Mouse (Mus musculus) lung, postnatal 0 days (tissue): ENCODE results near the gene Pgr15l. TPM values are rescaled to one million over a fixed set of nuclear protein-coding genes. Genes with fewer than 3 reads are reported as not detected.

Experiments used
- ATAC-seq: fragments of 200-750 bp; cut with Nextera tagmentation; 2 replicates; pipeline ENCODE4 v1.8.0; 2017; ENCODE audit warnings: moderate library complexity
- DNase-seq: peaks from one replicate; pipeline ENCODE4 v3.0.0-alpha.2; 2016; ENCODE audit warnings: low spot score
- H3K27ac ChIP-seq: fragments of 300-500 bp; sonication (generic); 2 replicates; pipeline ENCODE4 v1.5.1; 2014; ENCODE audit warnings: antibody characterized with exemption, mild to moderate bottlenecking, low read length, mixed read lengths
- H3K27me3 ChIP-seq: fragments of 300-500 bp; sonication (generic); replicated peaks from 2 replicates; pipeline ENCODE4 v1.6.1; 2014; ENCODE audit warnings: low read length, mixed read lengths; ENCODE audit not compliant: insufficient read depth
- H3K36me3 ChIP-seq: fragments of 300-500 bp; sonication (generic); 2 replicates; pipeline ENCODE4 v1.6.1; 2014; ENCODE audit warnings: low read length, mixed read lengths; ENCODE audit not compliant: insufficient read depth
- H3K4me1 ChIP-seq: fragments of 300-500 bp; sonication (generic); 2 replicates; pipeline ENCODE4 v1.6.1; 2014; ENCODE audit warnings: antibody characterized with exemption, low read depth, low read length, mixed read lengths; ENCODE audit not compliant: insufficient read depth
- H3K4me2 ChIP-seq: fragments of 300-500 bp; sonication (generic); replicated peaks from 2 replicates; pipeline ENCODE4 v1.6.1; 2014; ENCODE audit warnings: low read depth, mild to moderate bottlenecking, low read length, moderate library complexity, mixed read lengths
- H3K4me3 ChIP-seq: fragments of 300-500 bp; sonication (generic); 2 replicates; pipeline ENCODE4 v1.5.1; 2014; ENCODE audit warnings: low read depth, low read length
- H3K9ac ChIP-seq: fragments of 300-500 bp; sonication (generic); replicated peaks from 2 replicates; pipeline ENCODE4 v1.6.1; 2014; ENCODE audit warnings: low read depth, mild to moderate bottlenecking
- H3K9me3 ChIP-seq: fragments of 300-500 bp; sonication (generic); 2 replicates; pipeline ENCODE4 v1.6.1; 2016; ENCODE audit warnings: low read length, mixed read lengths
- CTCF ChIP-seq: IDR thresholded peaks from 2 replicates; pipeline ENCODE4 v1.5.1; 2016; ENCODE audit warnings: antibody characterized with exemption, mild to moderate bottlenecking
- EP300 ChIP-seq: IDR thresholded peaks from 2 replicates; pipeline ENCODE4 v1.6.1; 2016; ENCODE audit warnings: antibody characterized with exemption, mild to moderate bottlenecking, control low read depth
- WGBS: fragments of 180-500 bp; shearing (Covaris S2); extraction: QIAGEN DNeasy Blood & Tissue Kit; methylation state at CpG from one replicate; pipeline ENCODE4 v1.1.7; 2014; 5-methylcytosine and 5-hydroxymethylcytosine counted together
- polyA plus RNA-seq: library from polyadenylated mRNA; unstranded; fragments of >200 nt; fragmentation: Nextera tagmentation; extraction: Ambion mirVana; gene quantifications from 2 replicates; pipeline ENCODE4 v1.2.1, GENCODE M21; 2015

Pgr15l gene
- not detected in 2 replicates for polyA plus RNA-seq

DNA sequence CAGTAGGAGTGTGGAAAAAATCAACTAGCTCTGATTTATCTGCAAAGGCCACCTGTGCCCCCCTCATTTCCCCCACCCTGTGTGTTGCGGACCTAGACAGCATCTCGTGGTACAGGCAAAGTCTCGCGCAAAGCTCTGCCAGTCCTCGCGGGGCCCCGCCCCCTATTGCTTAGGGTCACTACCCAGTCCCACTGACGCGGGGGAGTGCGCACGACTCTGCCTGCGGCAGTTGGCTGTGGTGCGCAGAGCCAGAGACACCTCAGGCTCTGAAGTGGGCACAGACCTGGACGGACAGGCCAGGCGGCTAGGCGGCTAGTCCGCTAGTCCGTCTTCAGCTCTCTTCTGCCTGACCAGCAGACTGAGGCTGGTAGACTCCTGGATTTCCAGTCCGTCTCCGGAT, at the start of gene Pgr15l:
TSS of gene Pgr15l (plus strand) at position 228 of the 400 bp plus-strand sequence.
- no peak for ATAC-seq
- Histone ChIP-seq H3K9ac (no peak within 1 kb of the TSS), H3K4me1 (no peaks in the 10 kb centered on the region), H3K4me2 (no peak within 1 kb of the TSS), H3K27me3 (no peaks in the 10 kb centered on the region), H3K36me3 (no peaks in the 10 kb centered on the region), H3K27ac (no peak within 1 kb of the TSS), H3K4me3 (no peak within 1 kb of the TSS), H3K9me3 (no peaks in the 10 kb centered on the region)
- no peak for TF ChIP-seq CTCF
- TF ChIP-seq EP300: no peak
- WGBS: 12% methylated on average over 19 of the region's 20 CpGs
- no peak for DNase-seq

DNA sequence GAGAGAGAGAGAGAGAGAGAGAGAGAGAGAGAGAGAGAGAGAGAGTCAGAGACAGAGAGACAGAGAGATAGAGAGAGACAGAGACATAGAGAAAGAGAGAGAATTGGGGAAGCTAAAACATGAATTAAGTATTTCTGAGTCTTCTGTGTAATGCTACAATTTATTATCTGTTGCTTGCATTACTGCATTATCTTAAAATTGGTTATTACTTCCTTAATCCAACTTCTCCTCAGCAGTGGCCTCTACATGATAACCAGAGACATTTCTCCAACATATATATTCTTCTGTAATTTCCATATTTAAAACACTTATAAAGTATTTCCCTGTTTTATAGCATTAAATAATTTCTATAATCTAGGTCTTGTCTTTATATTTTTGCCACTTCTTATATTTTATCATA, 44.9 kb upstream of the Pgr15l start:
- Histone ChIP-seq H3K4me1 (no peaks in the 10 kb centered on the region), H3K9me3 (no peaks in the 10 kb centered on the region), H3K36me3 (no peaks in the 10 kb centered on the region)

DNA sequence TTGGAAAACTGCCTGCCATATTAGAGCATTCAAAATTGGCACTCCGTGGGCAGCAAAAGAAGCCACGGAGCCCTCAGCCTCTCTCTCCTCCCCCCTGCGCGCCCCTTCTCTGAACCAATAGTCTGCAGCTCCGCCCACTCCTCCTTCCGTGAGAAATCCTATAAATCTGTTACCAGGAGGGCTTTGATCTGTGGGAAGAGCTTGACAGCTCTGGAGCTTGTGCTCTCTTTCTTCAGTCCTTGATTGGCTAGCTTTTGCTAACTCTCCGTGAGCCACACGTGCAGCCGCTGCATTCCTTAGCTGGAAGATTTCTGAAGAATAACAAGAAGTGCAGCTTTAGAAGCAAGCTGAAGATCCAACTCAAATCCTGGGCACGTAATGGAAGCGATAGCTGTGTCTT, 2.6 kb upstream of the Pgr15l start:
- Histone ChIP-seq H3K4me3 (no peak overlapping the region), H3K9me3 (no peaks in the 10 kb centered on the region), H3K9ac (no peak overlapping the region), H3K27me3 (no peaks in the 10 kb centered on the region), H3K4me1 (no peaks in the 10 kb centered on the region), H3K27ac (no peak overlapping the region), H3K36me3 (no peaks in the 10 kb centered on the region), H3K4me2 (no peak overlapping the region)
- DNase-seq (no peak), ATAC-seq (no peak)
- 15% methylated on average over 10 of the region's 11 CpGs for WGBS
- no peak for TF ChIP-seq EP300

More for the DNA sequence above, 44.9 kb upstream of the Pgr15l start:
- H3K27ac ChIP-seq: no peak overlapping the region
- DNase-seq (no peak), ATAC-seq (no peak)
- no peak overlapping the region for H3K9ac ChIP-seq
- TF ChIP-seq CTCF: no peak
- no peak for TF ChIP-seq EP300
- no peak overlapping the region for H3K4me3 ChIP-seq
- no peaks in the 10 kb centered on the region for H3K27me3 ChIP-seq
- H3K4me2 ChIP-seq: no peak overlapping the region
